Mouse (Mus musculus): Measurements from ENCODE around the gene Alox8. TPM values are rescaled to one million over a fixed set of nuclear protein-coding genes. Genes with fewer than 3 reads are reported as not detected.

Alox8 gene
- total and polyA plus RNA-seq, 2 experiments = not detected

GRCm38 (mm10) chr11:69179512-69179911, 18.1 kb downstream of the Alox8 start:
- Histone ChIP-seq H3K9ac (ENCODE audit: low read depth, low read length) (no peak overlapping the region), H3K27me3 (ENCODE audit: control insufficient read depth, insufficient read depth, low read length) (no peaks in the 10 kb centered on the region), H3K79me2 (ENCODE audit: control insufficient read depth, insufficient read depth, low read length) (no peaks in the 10 kb centered on the region), H3K27ac (replicated peaks; ENCODE audit: insufficient read depth, low read depth, low read length) (no peak overlapping the region), H3K4me3 (ENCODE audit: insufficient read depth, low read depth, low read length) (no peak overlapping the region), H3K4me1 (ENCODE audit: control insufficient read depth, insufficient read depth, low read length) (no peaks in the 10 kb centered on the region), H3K36me3 (ENCODE audit: control insufficient read depth, insufficient read depth, low read length) (no peaks in the 10 kb centered on the region)
- 65% methylated on average over 3 of the region's 3 CpGs for WGBS
- TF ChIP-seq CTCF (IDR thresholded peaks at IDR 0.05; ENCODE audit: low read depth, low read length) = no peak
- TF ChIP-seq POLR2A (IDR thresholded peaks at IDR 0.05; ENCODE audit: extremely low read depth, insufficient read depth, low read length) = no peak
- no peak for DNase-seq (ENCODE audit: extremely low read depth, low read depth, low spot score)

- no peak overlapping the region for H3K9ac ChIP-seq (ENCODE audit: low read depth, low read length)
- H3K4me3 ChIP-seq (ENCODE audit: insufficient read depth, low read depth, low read length) = no peak overlapping the region
- no peaks in the 10 kb centered on the region for H3K79me2 ChIP-seq (ENCODE audit: control insufficient read depth, insufficient read depth, low read length)
- DNase-seq (ENCODE audit: extremely low read depth, low read depth, low spot score) = no peak
- H3K27me3 ChIP-seq (ENCODE audit: control insufficient read depth, insufficient read depth, low read length) = no peaks in the 10 kb centered on the region
- TF ChIP-seq CTCF (IDR thresholded peaks at IDR 0.05; ENCODE audit: low read depth, low read length) (no peak), POLR2A (IDR thresholded peaks at IDR 0.05; ENCODE audit: extremely low read depth, insufficient read depth, low read length) (no peak)
- H3K4me1 ChIP-seq (ENCODE audit: control insufficient read depth, insufficient read depth, low read length) = no peaks in the 10 kb centered on the region
- H3K27ac ChIP-seq (replicated peaks; ENCODE audit: insufficient read depth, low read depth, low read length) = no peak overlapping the region
- H3K36me3 ChIP-seq (ENCODE audit: control insufficient read depth, insufficient read depth, low read length) = no peaks in the 10 kb centered on the region
- 77% methylated on average over 3 of the region's 3 CpGs for WGBS
These were observed 19.1 kb downstream of the Alox8 start for GRCm38 (mm10) chr11:69178525-69178924.

GRCm38 (mm10) chr11:69174722-69175121, 22.9 kb downstream of the Alox8 start:
- no peaks in the 10 kb centered on the region for H3K36me3 ChIP-seq (ENCODE audit: control insufficient read depth, insufficient read depth, low read length)
- H3K9ac ChIP-seq (ENCODE audit: low read depth, low read length) = no peak overlapping the region
- no peak for DNase-seq (ENCODE audit: extremely low read depth, low read depth, low spot score)
- no peak overlapping the region for H3K27ac ChIP-seq (replicated peaks; ENCODE audit: insufficient read depth, low read depth, low read length)
- no peaks in the 10 kb centered on the region for H3K79me2 ChIP-seq (ENCODE audit: control insufficient read depth, insufficient read depth, low read length)
- WGBS = 88% methylated on average over 7 of the region's 7 CpGs
- H3K27me3 ChIP-seq (ENCODE audit: control insufficient read depth, insufficient read depth, low read length) = no peaks in the 10 kb centered on the region
- H3K4me3 ChIP-seq (ENCODE audit: insufficient read depth, low read depth, low read length) = no peak overlapping the region
- no peaks in the 10 kb centered on the region for H3K4me1 ChIP-seq (ENCODE audit: control insufficient read depth, insufficient read depth, low read length)
- TF ChIP-seq POLR2A (IDR thresholded peaks at IDR 0.05; ENCODE audit: extremely low read depth, insufficient read depth, low read length) (no peak), CTCF (IDR thresholded peaks at IDR 0.05; ENCODE audit: low read depth, low read length) (no peak)

- DNase-seq (ENCODE audit: extremely low read depth, low read depth, low spot score) = no peak
These were observed 25.0 kb downstream of the Alox8 start for GRCm38 (mm10) chr11:69172606-69173005.

GRCm38 (mm10) chr11:69171626-69172025, 26.0 kb downstream of the Alox8 start:
- TF ChIP-seq CTCF (IDR thresholded peaks at IDR 0.05; ENCODE audit: low read depth, low read length) = peak; percentile 90
- no peak for TF ChIP-seq POLR2A (IDR thresholded peaks at IDR 0.05; ENCODE audit: extremely low read depth, insufficient read depth, low read length)
- Histone ChIP-seq H3K9ac (ENCODE audit: low read depth, low read length) (no peak overlapping the region), H3K36me3 (ENCODE audit: control insufficient read depth, insufficient read depth, low read length) (no peaks in the 10 kb centered on the region), H3K4me3 (ENCODE audit: insufficient read depth, low read depth, low read length) (no peak overlapping the region), H3K27me3 (ENCODE audit: control insufficient read depth, insufficient read depth, low read length) (no peaks in the 10 kb centered on the region), H3K4me1 (ENCODE audit: control insufficient read depth, insufficient read depth, low read length) (no peaks in the 10 kb centered on the region), H3K79me2 (ENCODE audit: control insufficient read depth, insufficient read depth, low read length) (no peaks in the 10 kb centered on the region), H3K27ac (replicated peaks; ENCODE audit: insufficient read depth, low read depth, low read length) (no peak overlapping the region)
- WGBS = 36% methylated on average over 7 of the region's 7 CpGs
- peak; percentile 3 for DNase-seq (ENCODE audit: extremely low read depth, low read depth, low spot score)

More at GRCm38 (mm10) chr11:69172606-69173005, 25.0 kb downstream of the Alox8 start:
- TF ChIP-seq CTCF (IDR thresholded peaks at IDR 0.05; ENCODE audit: low read depth, low read length) (no peak), POLR2A (IDR thresholded peaks at IDR 0.05; ENCODE audit: extremely low read depth, insufficient read depth, low read length) (no peak)
- Histone ChIP-seq H3K4me1 (ENCODE audit: control insufficient read depth, insufficient read depth, low read length) (no peaks in the 10 kb centered on the region), H3K9ac (ENCODE audit: low read depth, low read length) (no peak overlapping the region), H3K4me3 (ENCODE audit: insufficient read depth, low read depth, low read length) (no peak overlapping the region), H3K27me3 (ENCODE audit: control insufficient read depth, insufficient read depth, low read length) (no peaks in the 10 kb centered on the region), H3K36me3 (ENCODE audit: control insufficient read depth, insufficient read depth, low read length) (no peaks in the 10 kb centered on the region), H3K27ac (replicated peaks; ENCODE audit: insufficient read depth, low read depth, low read length) (no peak overlapping the region), H3K79me2 (ENCODE audit: control insufficient read depth, insufficient read depth, low read length) (no peaks in the 10 kb centered on the region)
- WGBS = 92% methylated on average over 2 of the region's 2 CpGs

- no peaks in the 10 kb centered on the region for H3K4me1 ChIP-seq (ENCODE audit: control insufficient read depth, insufficient read depth, low read length)
- DNase-seq (ENCODE audit: extremely low read depth, low read depth, low spot score) = no peak
- no peaks in the 10 kb centered on the region for H3K27me3 ChIP-seq (ENCODE audit: control insufficient read depth, insufficient read depth, low read length)
- H3K4me3 ChIP-seq (ENCODE audit: insufficient read depth, low read depth, low read length) = no peak overlapping the region
- no peak overlapping the region for H3K27ac ChIP-seq (replicated peaks; ENCODE audit: insufficient read depth, low read depth, low read length)
- no peaks in the 10 kb centered on the region for H3K36me3 ChIP-seq (ENCODE audit: control insufficient read depth, insufficient read depth, low read length)
- H3K9ac ChIP-seq (ENCODE audit: low read depth, low read length) = no peak overlapping the region
- 86% methylated on average over 12 of the region's 12 CpGs for WGBS
- H3K79me2 ChIP-seq (ENCODE audit: control insufficient read depth, insufficient read depth, low read length) = no peaks in the 10 kb centered on the region
- no peak for TF ChIP-seq CTCF (IDR thresholded peaks at IDR 0.05; ENCODE audit: low read depth, low read length)
- TF ChIP-seq POLR2A (IDR thresholded peaks at IDR 0.05; ENCODE audit: extremely low read depth, insufficient read depth, low read length) = no peak
These were observed 28.3 kb downstream of the Alox8 start for GRCm38 (mm10) chr11:69169313-69169712.
